Mouse (Mus musculus) midbrain, embryonic 10.5 days (tissue): ENCODE results near the gene Cdr2l. TPM values are rescaled to one million over a fixed set of nuclear protein-coding genes. Genes with fewer than 3 reads are reported as not detected.

Experiments used
- DNase-seq: peaks from one replicate; pipeline ENCODE4 v3.0.0-alpha.2; 2017; ENCODE audit warnings: low spot score
- H3K27ac ChIP-seq: fragments of 300-500 bp; sonication (generic); replicated peaks from 2 replicates; pipeline ENCODE4 v1.5.1; 2016; ENCODE audit warnings: mild to moderate bottlenecking
- H3K27me3 ChIP-seq: fragments of 300-500 bp; sonication (generic); 2 replicates; pipeline ENCODE4 v1.6.1; 2016; ENCODE audit warnings: low read depth, mild to moderate bottlenecking; ENCODE audit not compliant: poor library complexity, severe bottlenecking
- H3K36me3 ChIP-seq: fragments of 300-500 bp; sonication (generic); 2 replicates; pipeline ENCODE4 v1.6.1; 2016; ENCODE audit warnings: mild to moderate bottlenecking, moderate library complexity
- H3K4me1 ChIP-seq: fragments of 300-500 bp; sonication (generic); 2 replicates; pipeline ENCODE4 v1.6.1; 2016
- H3K4me3 ChIP-seq: fragments of 300-500 bp; sonication (generic); 2 replicates; pipeline ENCODE4 v1.5.1; 2016; ENCODE audit warnings: mild to moderate bottlenecking, moderate library complexity
- H3K9me3 ChIP-seq: fragments of 300-500 bp; sonication (generic); replicated peaks from 2 replicates; pipeline ENCODE4 v1.6.1; 2016; ENCODE audit warnings: mild to moderate bottlenecking
- WGBS: fragments of 180-500 bp; shearing (Covaris S2); methylation state at CpG from one replicate; pipeline ENCODE4 v1.1.7; 2016; 5-methylcytosine and 5-hydroxymethylcytosine counted together
- polyA plus RNA-seq: library from polyadenylated mRNA; unstranded; fragments of >200 nt; fragmentation: Nextera tagmentation; extraction: Ambion mirVana; gene quantifications from 2 replicates; pipeline ENCODE4 v1.2.1, GENCODE M21; 2016

Gene Cdr2l
- polyA plus RNA-seq, 1 experiment from 2014 or later: 16.1 TPM

DNA sequence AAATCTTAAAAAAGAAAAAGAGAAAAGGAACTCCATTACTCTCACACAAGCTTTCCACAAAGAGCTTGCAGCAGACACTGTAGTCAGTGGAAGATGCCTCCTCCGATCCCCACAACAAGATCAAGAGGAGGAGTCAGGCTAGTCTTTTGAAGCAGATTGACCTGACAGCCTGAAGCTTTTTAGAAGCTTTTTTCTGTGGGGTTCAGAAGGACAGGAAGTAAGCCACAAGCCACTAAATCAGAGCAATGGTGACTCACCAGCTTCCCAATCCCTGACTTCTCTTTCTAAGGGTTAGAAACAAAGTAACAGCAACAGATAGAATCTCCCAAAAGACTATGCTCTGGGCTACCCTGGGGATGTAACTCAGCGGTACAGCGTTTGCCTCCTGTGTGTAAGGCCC lies 57.6 kb downstream of the Cdr2l start:
- Histone ChIP-seq H3K9me3 (no peaks in the 10 kb centered on the region; the same call in 1 of the 2 replicates), H3K27me3 (peaks cover 20% of the 10 kb centered on the region), H3K36me3 (no peaks in the 10 kb centered on the region), H3K27ac (no peak overlapping the region), H3K4me1 (peaks cover 28% of the 10 kb centered on the region), H3K4me3 (no peak overlapping the region)
- DNase-seq: no peak
- WGBS: 91% methylated on average over 3 of the region's 3 CpGs

DNA sequence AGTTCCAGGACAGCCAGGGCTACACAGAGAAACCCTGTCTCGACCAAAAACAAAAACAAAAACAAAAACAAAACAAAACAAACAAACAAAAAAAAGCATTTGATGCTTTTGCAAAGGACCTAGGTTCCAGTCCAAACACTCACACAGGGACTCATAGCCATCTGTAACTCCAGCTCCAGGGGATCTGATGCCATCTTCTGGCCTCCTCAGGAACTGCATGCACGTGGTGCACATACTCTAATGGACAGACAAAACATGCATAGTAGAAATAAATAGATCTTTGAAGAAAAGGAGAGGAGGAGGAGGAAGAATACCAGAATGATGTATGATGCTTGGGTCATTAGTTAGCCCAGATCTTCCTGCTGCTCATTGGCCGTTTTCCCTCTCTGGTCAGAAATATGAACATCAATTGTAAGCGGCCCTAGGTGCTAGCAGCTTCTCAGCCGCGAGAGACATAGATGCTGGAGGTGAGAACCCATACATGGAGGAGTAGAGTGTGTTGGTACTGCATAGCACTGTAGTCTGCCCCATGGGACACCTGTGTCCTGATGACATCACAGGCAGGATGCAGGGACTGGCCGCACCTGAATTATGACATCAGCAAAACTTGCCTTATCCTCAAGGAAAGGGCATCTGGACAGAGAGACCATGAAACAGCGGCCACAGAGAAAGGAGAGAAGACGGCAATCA lies 58.3 kb downstream of the Cdr2l start, which contains the start of gene Trim80:
Trim80 (plus strand) TSS at position 640 of the 690 bp plus-strand sequence.
- H3K4me1 ChIP-seq: peaks cover 26% of the 10 kb centered on the region
- H3K4me3 ChIP-seq: no peak within 1 kb of the TSS
- no peaks in the 10 kb centered on the region for H3K36me3 ChIP-seq
- H3K27ac ChIP-seq: no peak within 1 kb of the TSS
- peaks cover 15% of the 10 kb centered on the region for H3K27me3 ChIP-seq
- DNase-seq: no peak
- H3K9me3 ChIP-seq: no peaks in the 10 kb centered on the region; the same call in 1 of the 2 replicates
- 92% methylated on average over 9 of the region's 9 CpGs for WGBS

DNA sequence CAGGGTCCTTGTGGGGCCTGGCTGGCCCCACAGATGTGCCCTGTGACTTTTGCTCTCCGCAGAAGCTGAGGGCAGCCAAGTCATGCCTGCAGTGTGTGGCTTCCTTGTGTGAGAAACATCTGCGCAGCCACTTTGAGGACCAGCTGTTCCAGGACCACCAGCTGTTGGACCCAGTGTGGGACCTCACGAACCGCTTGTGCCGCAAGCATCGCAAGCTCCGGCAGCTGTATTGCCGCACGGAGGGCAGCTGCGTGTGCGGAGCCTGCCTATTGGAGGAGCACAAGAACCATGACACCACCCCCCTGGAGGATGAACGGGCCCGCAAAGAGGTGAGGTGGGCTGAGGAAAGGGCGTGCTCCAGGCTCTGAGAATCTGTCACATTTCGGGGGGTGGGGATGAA lies 59.7 kb downstream of the Cdr2l start:
- DNase-seq: peak; percentile 20
- Histone ChIP-seq H3K4me1 (peaks cover 12% of the 10 kb centered on the region), H3K4me3 (no peak overlapping the region), H3K36me3 (no peaks in the 10 kb centered on the region), H3K27me3 (peaks cover 10% of the 10 kb centered on the region; the same call in 1 of the 2 replicates), H3K27ac (no peak overlapping the region), H3K9me3 (no peaks in the 10 kb centered on the region; the same call in 1 of the 2 replicates)
- WGBS: 48% methylated on average over 15 of the region's 15 CpGs

Other genes starting within 250 kb of the Cdr2l start
- 0.21 TPM in 1 of 2 replicates, not detected in the other for gene Cd300lf, start 247.9 kb upstream of the Cdr2l start, polyA plus RNA-seq
- gene Slc9a3r1, start 218.6 kb upstream of the Cdr2l start, polyA plus RNA-seq: 36.8 and 37.8 TPM in 2 replicates
- gene Tmem104, start 194.4 kb upstream of the Cdr2l start, polyA plus RNA-seq: 7.1 and 11.3 TPM in 2 replicates
- gene Nat9, start 194.1 kb upstream of the Cdr2l start, polyA plus RNA-seq: 17.8 and 19.5 TPM in 2 replicates
- 0.02 and 0.06 TPM in 2 replicates for gene Grin2c, start 114.7 kb upstream of the Cdr2l start, polyA plus RNA-seq
- gene Fdxr, start 104.9 kb upstream of the Cdr2l start, polyA plus RNA-seq: 16.7 and 19.8 TPM in 2 replicates
- gene Fads6, start 84.3 kb upstream of the Cdr2l start, polyA plus RNA-seq: 0.22 and 0.37 TPM in 2 replicates
- gene Otop2, start 74.8 kb upstream of the Cdr2l start, polyA plus RNA-seq: not detected in 2 replicates
- not detected in 2 replicates for gene Ush1g, start 59.9 kb upstream of the Cdr2l start, polyA plus RNA-seq
- 0.37 and 0.42 TPM in 2 replicates for gene Otop3, start 47.2 kb upstream of the Cdr2l start, polyA plus RNA-seq
- 12.1 and 18.1 TPM in 2 replicates for gene Hid1, start 14.2 kb upstream of the Cdr2l start, polyA plus RNA-seq
- gene Mrpl58, start 21.8 kb downstream of the Cdr2l start, polyA plus RNA-seq: 256 and 270 TPM in 2 replicates
- 926 and 929 TPM in 2 replicates for gene Atp5h, start 38.0 kb downstream of the Cdr2l start, polyA plus RNA-seq
- 9.9 and 18.8 TPM in 2 replicates for gene Kctd2, start 38.2 kb downstream of the Cdr2l start, polyA plus RNA-seq
- gene Trim80, start 58.6 kb downstream of the Cdr2l start, polyA plus RNA-seq: 0.14 and 0.15 TPM in 2 replicates
- 0.11 and 0.17 TPM in 2 replicates for gene Slc16a5, start 80.6 kb downstream of the Cdr2l start, polyA plus RNA-seq
- 6.6 and 9.4 TPM in 2 replicates for gene Armc7, start 93.8 kb downstream of the Cdr2l start, polyA plus RNA-seq
- gene Nt5c, start 109.9 kb downstream of the Cdr2l start, polyA plus RNA-seq: 87.7 and 89.7 TPM in 2 replicates
- gene Jpt1, start 132.5 kb downstream of the Cdr2l start, polyA plus RNA-seq: 780 and 877 TPM in 2 replicates
- 1,440 and 1,519 TPM in 2 replicates for gene Sumo2, start 154.4 kb downstream of the Cdr2l start, polyA plus RNA-seq
- gene Nup85, start 182.5 kb downstream of the Cdr2l start, polyA plus RNA-seq: 229 and 265 TPM in 2 replicates
- gene Mrps7, start 222.0 kb downstream of the Cdr2l start, polyA plus RNA-seq: 106 and 107 TPM in 2 replicates
- 34.1 and 35.4 TPM in 2 replicates for gene Gga3, start 222.1 kb downstream of the Cdr2l start, polyA plus RNA-seq
- gene Mif4gd, start 231.1 kb downstream of the Cdr2l start, polyA plus RNA-seq: 18.5 and 20.6 TPM in 2 replicates
- gene Slc25a19, start 246.4 kb downstream of the Cdr2l start, polyA plus RNA-seq: 24.9 and 25.8 TPM in 2 replicates